Mouse (Mus musculus) brown adipose tissue, adult 24 weeks (tissue): ENCODE data around the gene Rnf26. TPM values are rescaled to one million over a fixed set of nuclear protein-coding genes. Genes with fewer than 3 reads are reported as not detected.

Source experiments
- H3K27ac ChIP-seq: fragments of 200-500 bp; replicated peaks from 2 replicates; pipeline ENCODE4 v1.5.1; 2012; ENCODE audit warnings: low read depth, mild to moderate bottlenecking, low read length
- H3K4me1 ChIP-seq: fragments of 200-500 bp; 2 replicates; pipeline ENCODE4 v1.6.1; 2012; ENCODE audit warnings: low read length, mixed read lengths; ENCODE audit not compliant: control insufficient read depth, insufficient read depth, insufficient read length
- H3K4me3 ChIP-seq: fragments of 200-500 bp; 2 replicates; pipeline ENCODE4 v1.5.1; 2012; ENCODE audit warnings: low read depth, mild to moderate bottlenecking, low read length, moderate library complexity; ENCODE audit not compliant: insufficient read depth
- polyA plus RNA-seq: library from polyadenylated mRNA; stranded (reverse); fragments of >200 nt; gene quantifications from 2 replicates; pipeline ENCODE4 v1.2.4, GENCODE M21; 2012; ENCODE audit not compliant: missing spikeins, insufficient read depth, insufficient read length

Gene Rnf26
- polyA plus RNA-seq, 1 experiment: 8.7 TPM

GRCm38 (mm10) chr9:44066785-44067225 is 46.5 kb downstream of the Rnf26 start, which contains the start of gene Usp2:
Gene Usp2, plus strand, starts transcription at chr9:44067021.
- Histone ChIP-seq H3K4me1 (peaks cover 3% of the 10 kb centered on the region; the same call in 1 of the 2 replicates), H3K4me3 (peak within 1 kb of the TSS; percentile 78), H3K27ac (peak within 1 kb of the TSS; percentile 79)

GRCm38 (mm10) chr9:44065177-44065576 is 48.1 kb downstream of the Rnf26 start:
- no peak overlapping the region for H3K4me3 ChIP-seq
- peaks cover 3% of the 10 kb centered on the region; the same call in 1 of the 2 replicates for H3K4me1 ChIP-seq
- H3K27ac ChIP-seq: no peak overlapping the region

GRCm38 (mm10) chr9:44058606-44059005 is 54.7 kb downstream of the Rnf26 start:
- no peak overlapping the region for H3K27ac ChIP-seq
- H3K4me1 ChIP-seq: no peaks in the 10 kb centered on the region
- H3K4me3 ChIP-seq: no peak overlapping the region

- no peak overlapping the region for H3K27ac ChIP-seq
- H3K4me3 ChIP-seq: no peak overlapping the region
- H3K4me1 ChIP-seq: no peaks in the 10 kb centered on the region
Measured at GRCm38 (mm10) chr9:44053936-44054335, 59.4 kb downstream of the Rnf26 start.

GRCm38 (mm10) chr9:44052855-44053254 is 60.5 kb downstream of the Rnf26 start:
- Histone ChIP-seq H3K4me3 (no peak overlapping the region), H3K27ac (no peak overlapping the region), H3K4me1 (no peaks in the 10 kb centered on the region)

GRCm38 (mm10) chr9:44049381-44050165 is 63.7 kb downstream of the Rnf26 start:
- Histone ChIP-seq H3K4me3 (no peak overlapping the region), H3K4me1 (no peaks in the 10 kb centered on the region), H3K27ac (no peak overlapping the region)

GRCm38 (mm10) chr9:44048541-44049380 is 64.6 kb downstream of the Rnf26 start:
- Histone ChIP-seq H3K27ac (no peak overlapping the region), H3K4me1 (no peaks in the 10 kb centered on the region), H3K4me3 (no peak overlapping the region)

GRCm38 (mm10) chr9:44047571-44048490 is 65.5 kb downstream of the Rnf26 start:
- H3K4me1 ChIP-seq: no peaks in the 10 kb centered on the region
- no peak overlapping the region for H3K4me3 ChIP-seq
- H3K27ac ChIP-seq: no peak overlapping the region

- no peak overlapping the region for H3K4me3 ChIP-seq
- 0 out of 2 replicates have a peak, but pooled peaks cover 2% of the 10 kb centered on the region for H3K4me1 ChIP-seq
- no peak overlapping the region for H3K27ac ChIP-seq
Measured at GRCm38 (mm10) chr9:44047071-44047470, 66.2 kb downstream of the Rnf26 start.

GRCm38 (mm10) chr9:44046426-44046825 is 66.9 kb downstream of the Rnf26 start:
- Histone ChIP-seq H3K27ac (no peak overlapping the region), H3K4me1 (0 out of 2 replicates have a peak, but pooled peaks cover 2% of the 10 kb centered on the region), H3K4me3 (no peak overlapping the region)

GRCm38 (mm10) chr9:44045884-44046272 is 67.4 kb downstream of the Rnf26 start:
- 0 out of 2 replicates have a peak, but pooled peaks cover 2% of the 10 kb centered on the region for H3K4me1 ChIP-seq
- no peak overlapping the region for H3K27ac ChIP-seq
- no peak overlapping the region for H3K4me3 ChIP-seq

Other genes with a start within 250 kb of the Rnf26 start
- 13.4 and 13.9 TPM in 2 replicates for gene Thy1, start 70.1 kb downstream of the Rnf26 start, polyA plus RNA-seq
- gene Usp2, start 46.5 kb downstream of the Rnf26 start, polyA plus RNA-seq: 7.2 and 11.1 TPM in 2 replicates
- gene Mfrp, start 11.8 kb downstream of the Rnf26 start, polyA plus RNA-seq: not detected in 2 replicates
- 3.6 and 3.7 TPM in 2 replicates for gene C1qtnf5, start 6.3 kb downstream of the Rnf26 start, polyA plus RNA-seq
- gene Gm49380, start within 50 bp of the Rnf26 start, polyA plus RNA-seq: not detected in 2 replicates
- 27.8 and 28.1 TPM in 2 replicates for gene Mcam, start 21.0 kb upstream of the Rnf26 start, polyA plus RNA-seq
- gene Cbl, start 120.5 kb upstream of the Rnf26 start, polyA plus RNA-seq: 10.8 and 11.6 TPM in 2 replicates
- not detected in 2 replicates for gene Ccdc153, start 127.2 kb upstream of the Rnf26 start, polyA plus RNA-seq
- not detected in 2 replicates for gene Pdzd3, start 138.0 kb upstream of the Rnf26 start, polyA plus RNA-seq
- 8.7 and 8.8 TPM in 2 replicates for gene Nlrx1, start 155.1 kb upstream of the Rnf26 start, polyA plus RNA-seq
- 0.36 TPM in 1 of 2 replicates, not detected in the other for gene Abcg4, start 175.1 kb upstream of the Rnf26 start, polyA plus RNA-seq
- 4.7 and 5.1 TPM in 2 replicates for gene Hinfp, start 192.2 kb upstream of the Rnf26 start, polyA plus RNA-seq
- 9.7 and 11.8 TPM in 2 replicates for gene C2cd2l, start 206.8 kb upstream of the Rnf26 start, polyA plus RNA-seq
- 14.6 and 17.9 TPM in 2 replicates for gene Dpagt1, start 212.5 kb upstream of the Rnf26 start, polyA plus RNA-seq
- 2.9 and 4.8 TPM in 2 replicates for gene H2afx, start 221.2 kb upstream of the Rnf26 start, polyA plus RNA-seq
- gene Hmbs, start 230.7 kb upstream of the Rnf26 start, polyA plus RNA-seq: 58.0 and 61.8 TPM in 2 replicates
- 19.2 and 25.3 TPM in 2 replicates for gene Vps11, start 248.2 kb upstream of the Rnf26 start, polyA plus RNA-seq